Mouse (Mus musculus) B cell, adult 2 months (primary cell): ENCODE measurements around the gene Apol6.

Experiments
- DNase-seq, 2 experiments: peaks; one replicate each; pipeline ENCODE4 v3.0.0; 2022

The Apol6 gene

GRCm38 (mm10) chr15:77071501-77071900, 27.0 kb downstream of the Apol6 start:
- peak in 1 of 2 experiments; percentile 1 for DNase-seq

GRCm38 (mm10) chr15:77072556-77073163, 28.1 kb downstream of the Apol6 start:
- no peak for DNase-seq

GRCm38 (mm10) chr15:77076523-77076922, 32.0 kb downstream of the Apol6 start:
- DNase-seq, result no peak

GRCm38 (mm10) chr15:77077906-77078305, 33.4 kb downstream of the Apol6 start:
- no peak for DNase-seq

GRCm38 (mm10) chr15:77078786-77079185, 34.3 kb downstream of the Apol6 start:
- no peak for DNase-seq

- DNase-seq, result no peak
Measured at GRCm38 (mm10) chr15:77079256-77079822, 34.8 kb downstream of the Apol6 start.

GRCm38 (mm10) chr15:77079890-77080361, 35.4 kb downstream of the Apol6 start:
- DNase-seq, result no peak

GRCm38 (mm10) chr15:77080684-77081254, 36.2 kb downstream of the Apol6 start:
- DNase-seq, result no peak

- no peak for DNase-seq
Measured at GRCm38 (mm10) chr15:77081454-77081853, 36.9 kb downstream of the Apol6 start.

GRCm38 (mm10) chr15:77085818-77086217, 41.3 kb downstream of the Apol6 start:
- DNase-seq, result no peak

- no peak for DNase-seq
Measured at GRCm38 (mm10) chr15:77086488-77086887, 42.0 kb downstream of the Apol6 start.

GRCm38 (mm10) chr15:77089249-77089648, 44.7 kb downstream of the Apol6 start:
- no peak for DNase-seq

GRCm38 (mm10) chr15:77090531-77090930, 46.0 kb downstream of the Apol6 start:
- no peak for DNase-seq

- DNase-seq, result no peak
Measured at GRCm38 (mm10) chr15:77091394-77091793, 46.9 kb downstream of the Apol6 start.

- no peak for DNase-seq
Measured at GRCm38 (mm10) chr15:77094431-77094830, 49.9 kb downstream of the Apol6 start.

- DNase-seq, result no peak
Measured at GRCm38 (mm10) chr15:77095216-77095615, 50.7 kb downstream of the Apol6 start.

GRCm38 (mm10) chr15:77097358-77097757, 52.8 kb downstream of the Apol6 start:
- DNase-seq, result no peak

GRCm38 (mm10) chr15:77099756-77100155, 55.2 kb downstream of the Apol6 start:
- DNase-seq, result no peak

- DNase-seq, result no peak
Measured at GRCm38 (mm10) chr15:77102685-77103084, 58.2 kb downstream of the Apol6 start.

GRCm38 (mm10) chr15:77104349-77105158, 60.0 kb downstream of the Apol6 start:
- no peak for DNase-seq

GRCm38 (mm10) chr15:77105273-77105672, 60.7 kb downstream of the Apol6 start:
- no peak for DNase-seq
